Comparison of ENCODE assay signal across 10 mouse cellular contexts in the genomic region with DNA sequence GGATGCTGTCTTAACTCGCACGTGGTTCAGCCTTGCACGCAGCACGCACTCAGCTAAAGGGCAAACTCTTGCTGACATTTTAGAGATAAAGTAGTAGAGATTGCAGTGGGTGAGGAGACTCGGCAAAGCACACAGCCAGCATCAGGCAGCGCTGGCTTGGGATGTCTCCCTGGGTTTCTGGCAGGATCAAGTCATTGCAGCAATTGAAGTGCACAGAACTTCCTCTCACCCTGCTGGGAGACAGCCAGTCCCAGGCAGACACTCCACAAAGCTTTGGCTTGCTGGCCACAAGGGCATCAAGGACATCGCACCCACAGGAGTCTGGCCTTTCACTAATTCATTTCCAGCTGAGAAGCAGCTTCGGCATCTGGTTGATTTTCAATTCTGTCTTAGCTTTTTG. TPM values are rescaled to one million over a fixed set of nuclear protein-coding genes. Genes with fewer than 3 reads are reported as not detected.
DNase-seq lines count a peak whose midpoint lies in the region; ATAC-seq lines count a peak whose summit lies in the region.
"Had no signal": no experiment of that assay in that cellular context is flagged by ENCODE, and none has a peak within 500 bp of the region (broad histone marks: within the 10 kb centered on the region; RNA-seq: fewer than 3 reads in every experiment).

No protein-coding gene starts in this region.

- H3K4me3 ChIP-seq in heart, embryonic 15.5 days, result no peak overlapping the region
- H3K4me3 ChIP-seq: forebrain, embryonic 10.5 days; midbrain, embryonic 15.5 days; stomach, embryonic 15.5 days had no signal

- DNase-seq in ovary, postnatal 36 days (ENCODE audit: low spot score), result peak; percentile 55
- DNase-seq in ovary, postnatal 14 days (ENCODE audit: low spot score), result no peak
- DNase-seq in cerebellum, postnatal 10 days, result peak; percentile 32 to 62
- DNase-seq in testis, postnatal 14 days (ENCODE audit: low spot score), result peak; percentile 39
- no peak for DNase-seq in spleen, adult 12 weeks (ENCODE audit: low spot score)
- DNase-seq in urinary bladder, postnatal 10 days (ENCODE audit: low spot score), result no peak

- H3K36me3 ChIP-seq in heart, embryonic 15.5 days, result no peaks in the 10 kb centered on the region
- H3K36me3 ChIP-seq: forebrain, embryonic 10.5 days; midbrain, embryonic 15.5 days; stomach, embryonic 15.5 days had no signal

- WGBS in heart, embryonic 15.5 days, result 23% methylated on average over 8 of the region's 8 CpGs

- H3K4me2 ChIP-seq in heart, embryonic 15.5 days, result peak overlapping the region; percentile 8; the same call in 1 of the 2 replicates
- H3K4me2 ChIP-seq: midbrain, embryonic 15.5 days; stomach, embryonic 15.5 days had no signal

- H3K9me3 ChIP-seq in heart, embryonic 15.5 days (replicated peaks), result no peaks in the 10 kb centered on the region
- H3K9me3 ChIP-seq: forebrain, embryonic 10.5 days; midbrain, embryonic 15.5 days; stomach, embryonic 15.5 days had no signal

- H3K4me1 ChIP-seq in heart, embryonic 15.5 days (replicated peaks), result peaks cover 18% of the 10 kb centered on the region
- H3K4me1 ChIP-seq: midbrain, embryonic 15.5 days had no signal

- H3K27me3 ChIP-seq in heart, embryonic 15.5 days, result no peaks in the 10 kb centered on the region
- H3K27me3 ChIP-seq: midbrain, embryonic 15.5 days; stomach, embryonic 15.5 days had no signal

- H3K9ac ChIP-seq in heart, embryonic 15.5 days, result no peak overlapping the region
- H3K9ac ChIP-seq: midbrain, embryonic 15.5 days; stomach, embryonic 15.5 days had no signal

- ATAC-seq in heart, embryonic 15.5 days (replicated peaks; ENCODE audit: insufficient number of reproducible peaks, insufficient read depth, low FRiP score, low read depth), result peak; percentile 65; the same call in 1 of the 2 replicates
- ATAC-seq: midbrain, embryonic 15.5 days had no signal

- peak overlapping the region; percentile 47 for H3K27ac ChIP-seq in heart, embryonic 15.5 days
- H3K27ac ChIP-seq: forebrain, embryonic 10.5 days; midbrain, embryonic 15.5 days; stomach, embryonic 15.5 days had no signal

RNA-seq across cellular contexts. Expression of gene 4930432M17Rik, which starts 27.3 kb away (rescaled TPM):
- not detected in 2 replicates for polyA plus RNA-seq in heart, embryonic 15.5 days (2015; fragmentation: Nextera tagmentation; extraction: Ambion mirVana)
- polyA plus RNA-seq: forebrain, embryonic 10.5 days; midbrain, embryonic 15.5 days; stomach, embryonic 15.5 days had no signal

Comparison
In these comparisons a context has a peak if more than half of its experiments do, and no peak if none do; other contexts are left out.
1. DNase-seq: peak in ovary, postnatal 36 days (single experiment), cerebellum, postnatal 10 days (2 of 2) and testis, postnatal 14 days (single experiment); none in ovary, postnatal 14 days (single experiment), spleen, adult 12 weeks (single experiment) and urinary bladder, postnatal 10 days (single experiment).